Mouse (Mus musculus): ENCODE data around the gene Usp21. TPM values are rescaled to one million over a fixed set of nuclear protein-coding genes. Genes with fewer than 3 reads are reported as not detected.
"Not testable (repeated sequence)": the region's sequence is repeated elsewhere in the genome, so short reads cannot be mapped to it uniquely, and the experiment has no call there.

Gene Usp21
- polyA plus RNA-seq, 1 experiment from 2014 or later: 53.2 TPM

DNA sequence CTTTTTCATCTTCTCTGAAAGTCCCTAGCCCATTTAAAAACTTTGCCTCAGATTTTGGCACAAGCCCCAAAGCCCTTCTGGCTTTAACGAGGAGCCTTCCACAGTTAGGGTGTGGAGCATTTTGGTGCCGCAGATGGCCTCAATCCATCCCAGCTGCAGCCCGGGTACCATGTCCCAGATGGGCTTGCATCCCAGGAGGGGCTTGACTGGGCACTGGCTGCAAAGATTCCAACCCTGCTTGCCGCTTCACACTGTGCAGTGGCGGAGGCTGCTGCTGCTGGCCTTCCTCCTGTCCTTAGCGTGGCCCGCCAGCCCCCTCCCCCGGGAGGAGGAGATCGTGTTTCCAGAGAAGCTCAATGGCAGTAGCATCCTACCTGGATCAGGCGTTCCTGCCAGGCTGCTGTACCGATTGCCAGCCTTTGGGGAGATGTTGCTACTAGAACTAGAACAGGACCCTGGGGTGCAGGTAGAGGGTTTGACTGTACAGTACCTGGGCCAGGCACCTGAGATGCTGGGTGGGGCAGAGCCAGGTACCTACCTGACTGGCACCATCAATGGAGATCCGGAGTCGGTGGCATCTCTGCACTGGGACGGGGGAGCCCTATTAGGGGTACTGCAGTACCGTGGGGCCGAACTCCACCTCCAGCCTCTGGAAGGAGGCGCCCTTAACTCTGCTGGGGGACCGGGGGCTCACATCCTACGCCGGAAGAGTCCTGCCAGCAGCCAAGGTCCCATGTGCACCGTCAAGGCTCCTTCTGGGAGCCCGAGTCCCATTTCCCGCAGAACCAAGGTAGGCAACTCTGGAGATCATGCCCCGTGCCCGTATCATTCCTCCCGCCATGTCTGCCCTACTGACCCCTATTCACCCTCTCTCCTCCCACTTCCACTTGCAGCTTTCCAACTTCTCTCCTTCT, 36.9 kb downstream of the Usp21 start, which contains the start of gene Ndufs2:
TSS of gene Ndufs2 (minus strand) at position 709 of the 914 bp plus-strand sequence.
- no peak for ATAC-seq
- peaks cover 41% of the 10 kb centered on the region for H3K4me1 ChIP-seq (ENCODE audit: control insufficient read depth, insufficient read depth, low read length)

GRCm38 (mm10) chr1:171249913-171250600, 37.7 kb downstream of the Usp21 start, which contains the start of gene Adamts4:
Gene Adamts4, plus strand, starts transcription at chr1:171250421.
- Histone ChIP-seq H3K27me3 (replicated peaks; ENCODE audit: control insufficient read depth, insufficient read depth, low read length) (no peaks in the 10 kb centered on the region; the same call in 1 of the 2 replicates), H3K9me3 (ENCODE audit: control insufficient read depth, low read length) (no peaks in the 10 kb centered on the region), H3K4me1 (ENCODE audit: control insufficient read depth, insufficient read depth, low read length) (peaks cover 46% of the 10 kb centered on the region), H3K36me3 (ENCODE audit: control insufficient read depth, insufficient read depth, low read length) (no peaks in the 10 kb centered on the region), H3K27ac (ENCODE audit: low read length) (peak within 1 kb of the TSS; percentile 75), H3K4me3 (ENCODE audit: low read length) (peak within 1 kb of the TSS; percentile 40), H3K9ac (ENCODE audit: low read depth, low read length) (peak within 1 kb of the TSS; percentile 46), H3K4me2 (ENCODE audit: low read depth, low read length) (peak within 1 kb of the TSS; percentile 49)
- no peak for ATAC-seq
- WGBS: 12% methylated on average over 5 of the region's 5 CpGs

More for the DNA sequence above, 36.9 kb downstream of the Usp21 start, which contains the start of gene Ndufs2:
- peak within 1 kb of the TSS; percentile 40 for H3K4me3 ChIP-seq (ENCODE audit: low read length)
- H3K36me3 ChIP-seq (ENCODE audit: control insufficient read depth, insufficient read depth, low read length): no peaks in the 10 kb centered on the region
- peak within 1 kb of the TSS; percentile 49 for H3K4me2 ChIP-seq (ENCODE audit: low read depth, low read length)
- no peaks in the 10 kb centered on the region for H3K9me3 ChIP-seq (ENCODE audit: control insufficient read depth, low read length)
- WGBS: 29% methylated on average over 26 of the region's 26 CpGs
- H3K27ac ChIP-seq (ENCODE audit: low read length): peak within 1 kb of the TSS; percentile 75
- no peaks in the 10 kb centered on the region; the same call in 1 of the 2 replicates for H3K27me3 ChIP-seq (replicated peaks; ENCODE audit: control insufficient read depth, insufficient read depth, low read length)
- peak within 1 kb of the TSS; percentile 46 for H3K9ac ChIP-seq (ENCODE audit: low read depth, low read length)

- Histone ChIP-seq H3K27ac (ENCODE audit: low read length) (peak overlapping the region; percentile 85), H3K9me3 (ENCODE audit: control insufficient read depth, low read length) (no peaks in the 10 kb centered on the region), H3K36me3 (ENCODE audit: control insufficient read depth, insufficient read depth, low read length) (0 out of 2 replicates have a peak, but pooled peaks cover under 1% of the 10 kb centered on the region), H3K4me1 (ENCODE audit: control insufficient read depth, insufficient read depth, low read length) (peaks cover 46% of the 10 kb centered on the region), H3K4me2 (ENCODE audit: low read depth, low read length) (0 out of 2 replicates have a peak overlapping the region, but pooled peaks have one; percentile 64), H3K27me3 (replicated peaks; ENCODE audit: control insufficient read depth, insufficient read depth, low read length) (no peaks in the 10 kb centered on the region; the same call in 1 of the 2 replicates), H3K4me3 (ENCODE audit: low read length) (no peak overlapping the region), H3K9ac (ENCODE audit: low read depth, low read length) (no peak overlapping the region)
- no peak for ATAC-seq
- 52% methylated on average over 3 of the region's 3 CpGs for WGBS
Observed at GRCm38 (mm10) chr1:171248386-171249226, 39.2 kb downstream of the Usp21 start.

- Histone ChIP-seq H3K36me3 (ENCODE audit: control insufficient read depth, insufficient read depth, low read length) (0 out of 2 replicates have a peak, but pooled peaks cover 5% of the 10 kb centered on the region), H3K4me2 (ENCODE audit: low read depth, low read length) (peak overlapping the region; percentile 64), H3K4me3 (ENCODE audit: low read length) (peak overlapping the region; percentile 83), H3K27ac (ENCODE audit: low read length) (peak overlapping the region; percentile 85), H3K9ac (ENCODE audit: low read depth, low read length) (peak overlapping the region; percentile 63), H3K27me3 (replicated peaks; ENCODE audit: control insufficient read depth, insufficient read depth, low read length) (no peaks in the 10 kb centered on the region; the same call in 1 of the 2 replicates), H3K4me1 (ENCODE audit: control insufficient read depth, insufficient read depth, low read length) (peaks cover 46% of the 10 kb centered on the region), H3K9me3 (ENCODE audit: control insufficient read depth, low read length) (no peaks in the 10 kb centered on the region)
- WGBS: 33% methylated on average over 4 of the region's 4 CpGs
- ATAC-seq: no peak
Observed at GRCm38 (mm10) chr1:171247916-171248315, 39.9 kb downstream of the Usp21 start.

- Histone ChIP-seq H3K27ac (ENCODE audit: low read length) (peak overlapping the region; percentile 85), H3K36me3 (ENCODE audit: control insufficient read depth, insufficient read depth, low read length) (0 out of 2 replicates have a peak, but pooled peaks cover 5% of the 10 kb centered on the region), H3K4me2 (ENCODE audit: low read depth, low read length) (peak overlapping the region; percentile 64), H3K4me1 (ENCODE audit: control insufficient read depth, insufficient read depth, low read length) (peaks cover 42% of the 10 kb centered on the region), H3K27me3 (replicated peaks; ENCODE audit: control insufficient read depth, insufficient read depth, low read length) (no peaks in the 10 kb centered on the region; the same call in 1 of the 2 replicates), H3K4me3 (ENCODE audit: low read length) (peak overlapping the region; percentile 83), H3K9ac (ENCODE audit: low read depth, low read length) (peak overlapping the region; percentile 63), H3K9me3 (ENCODE audit: control insufficient read depth, low read length) (no peaks in the 10 kb centered on the region)
- ATAC-seq: peak; percentile 18
- 13% methylated on average over 13 of the region's 13 CpGs for WGBS
Observed at GRCm38 (mm10) chr1:171247453-171247841, 40.3 kb downstream of the Usp21 start.

DNA sequence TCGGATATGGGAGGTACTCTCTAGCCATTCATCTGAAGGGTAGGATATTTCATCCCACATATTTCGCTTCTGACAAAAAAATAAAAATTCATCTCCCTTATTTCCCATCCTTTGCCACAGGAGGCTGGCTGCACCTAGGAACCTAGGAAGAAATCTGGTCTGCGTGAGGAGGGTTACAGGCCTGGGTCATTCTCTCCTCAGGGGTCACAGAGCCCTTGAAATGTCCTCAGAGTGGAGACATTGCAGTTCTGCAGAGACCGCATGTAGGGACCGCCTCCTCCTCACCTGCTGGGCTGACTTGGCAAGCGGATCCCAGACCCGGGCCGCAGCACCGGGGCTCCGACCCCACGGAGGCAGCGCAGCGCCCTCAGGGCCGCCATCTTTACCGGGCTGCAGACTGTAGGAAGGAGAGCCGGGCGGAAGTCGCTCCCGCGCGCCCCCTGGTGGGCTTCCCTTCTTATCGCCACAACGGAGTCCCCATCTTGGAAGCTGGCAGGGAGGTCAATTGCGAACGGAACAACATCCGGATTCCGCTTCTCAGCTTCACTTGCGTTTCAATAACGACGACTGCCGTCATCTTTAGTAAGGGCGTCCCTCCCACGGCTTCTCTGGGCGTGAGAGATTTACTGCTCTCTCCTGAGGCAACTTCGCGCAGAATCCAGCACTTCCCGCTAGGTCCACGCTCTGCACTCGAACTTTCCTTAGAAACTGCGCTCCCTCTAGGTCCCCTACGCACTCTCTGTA, 40.9 kb downstream of the Usp21 start:
- peak overlapping the region; percentile 73 for H3K4me2 ChIP-seq (ENCODE audit: low read depth, low read length)
- H3K4me3 ChIP-seq (ENCODE audit: low read length): peak overlapping the region; percentile 83
- no peaks in the 10 kb centered on the region for H3K9me3 ChIP-seq (ENCODE audit: control insufficient read depth, low read length)
- H3K27ac ChIP-seq (ENCODE audit: low read length): peak overlapping the region; percentile 85
- peak overlapping the region; percentile 92 for H3K9ac ChIP-seq (ENCODE audit: low read depth, low read length)
- H3K36me3 ChIP-seq (ENCODE audit: control insufficient read depth, insufficient read depth, low read length): 0 out of 2 replicates have a peak, but pooled peaks cover 5% of the 10 kb centered on the region
- peak; percentile 92 for ATAC-seq
- H3K27me3 ChIP-seq (replicated peaks; ENCODE audit: control insufficient read depth, insufficient read depth, low read length): no peaks in the 10 kb centered on the region
- WGBS: under 1% methylated on average over 41 of the region's 41 CpGs
- H3K4me1 ChIP-seq (ENCODE audit: control insufficient read depth, insufficient read depth, low read length): peaks cover 36% of the 10 kb centered on the region

- Histone ChIP-seq H3K36me3 (ENCODE audit: control insufficient read depth, insufficient read depth, low read length) (peaks cover 10% of the 10 kb centered on the region; the same call in 1 of the 2 replicates), H3K27me3 (replicated peaks; ENCODE audit: control insufficient read depth, insufficient read depth, low read length) (no peaks in the 10 kb centered on the region), H3K9ac (ENCODE audit: low read depth, low read length) (no peak overlapping the region), H3K27ac (ENCODE audit: low read length) (no peak overlapping the region), H3K9me3 (ENCODE audit: control insufficient read depth, low read length) (no peaks in the 10 kb centered on the region), H3K4me1 (ENCODE audit: control insufficient read depth, insufficient read depth, low read length) (peaks cover 30% of the 10 kb centered on the region), H3K4me2 (ENCODE audit: low read depth, low read length) (no peak overlapping the region), H3K4me3 (ENCODE audit: low read length) (no peak overlapping the region)
- WGBS: 83% methylated on average over 8 of the region's 8 CpGs
- ATAC-seq: no peak
Observed at GRCm38 (mm10) chr1:171245353-171245752, 42.4 kb downstream of the Usp21 start.

- not testable (repeated sequence) for H3K4me2 ChIP-seq (ENCODE audit: low read depth, low read length); H3K9me3 ChIP-seq (ENCODE audit: control insufficient read depth, low read length); H3K4me3 ChIP-seq (ENCODE audit: low read length); H3K27me3 ChIP-seq (replicated peaks; ENCODE audit: control insufficient read depth, insufficient read depth, low read length); H3K4me1 ChIP-seq (ENCODE audit: control insufficient read depth, insufficient read depth, low read length); H3K9ac ChIP-seq (ENCODE audit: low read depth, low read length)
- 79% methylated on average over 12 of the region's 12 CpGs for WGBS
- ATAC-seq: peak; percentile 10; the same call in 1 of the 2 replicates
- Histone ChIP-seq H3K27ac (ENCODE audit: low read length) (0 out of 2 replicates have a peak overlapping the region, but pooled peaks have one; percentile 37), H3K36me3 (ENCODE audit: control insufficient read depth, insufficient read depth, low read length) (peaks cover 24% of the 10 kb centered on the region)
Observed at GRCm38 (mm10) chr1:171241952-171242351, 45.8 kb downstream of the Usp21 start.

Data from intestine, embryonic 16.5 days (tissue).